Mouse (Mus musculus) hindbrain, embryonic 16.5 days (tissue): ENCODE results near the gene Vwa2. TPM values are rescaled to one million over a fixed set of nuclear protein-coding genes. Genes with fewer than 3 reads are reported as not detected.
A peak's percentile ranks its signal among the peaks of the same experiment; 100 is the strongest.

Experiments used
- ATAC-seq: fragments of 200-750 bp; cut with Nextera tagmentation; 2 replicates; pipeline ENCODE4 v1.8.0; 2017; ENCODE audit warnings: moderate TSS enrichment, moderate library complexity
- H3K27ac ChIP-seq: fragments of 300-500 bp; sonication (generic); 2 replicates; pipeline ENCODE4 v1.5.1; 2014; ENCODE audit warnings: low read depth, mild to moderate bottlenecking, control low read depth, low read length, moderate library complexity
- H3K27me3 ChIP-seq: fragments of 300-500 bp; sonication (generic); replicated peaks from 2 replicates; pipeline ENCODE4 v1.6.1; 2014; ENCODE audit warnings: low read length; ENCODE audit not compliant: control insufficient read depth, insufficient read depth
- H3K36me3 ChIP-seq: fragments of 300-500 bp; sonication (generic); 2 replicates; pipeline ENCODE4 v1.6.1; 2014; ENCODE audit warnings: mild to moderate bottlenecking, low read length, moderate library complexity, mixed read lengths; ENCODE audit not compliant: control insufficient read depth, insufficient read depth
- H3K4me1 ChIP-seq: fragments of 300-500 bp; sonication (generic); 2 replicates; pipeline ENCODE4 v1.6.1; 2014; ENCODE audit warnings: low read depth, low read length; ENCODE audit not compliant: control insufficient read depth, insufficient read depth
- H3K4me2 ChIP-seq: fragments of 300-500 bp; sonication (generic); 2 replicates; pipeline ENCODE4 v1.6.1; 2014; ENCODE audit warnings: mild to moderate bottlenecking, low read length, control low read depth, moderate library complexity
- H3K4me3 ChIP-seq: fragments of 300-500 bp; sonication (generic); 2 replicates; pipeline ENCODE4 v1.5.1; 2014; ENCODE audit warnings: mild to moderate bottlenecking, low read length, control low read depth, moderate library complexity
- H3K9ac ChIP-seq: fragments of 300-500 bp; sonication (generic); 2 replicates; pipeline ENCODE4 v1.6.1; 2014; ENCODE audit warnings: low read depth, mild to moderate bottlenecking, control low read depth, low read length, moderate library complexity
- H3K9me3 ChIP-seq: fragments of 300-500 bp; sonication (generic); 2 replicates; pipeline ENCODE4 v1.6.1; 2014; ENCODE audit warnings: mild to moderate bottlenecking, low read length, moderate library complexity; ENCODE audit not compliant: control insufficient read depth
- WGBS: fragments of 180-500 bp; shearing (Covaris S2); extraction: QIAGEN DNeasy Blood & Tissue Kit; methylation state at CpG from one replicate; pipeline ENCODE4 v1.1.7; 2014; 5-methylcytosine and 5-hydroxymethylcytosine counted together
- polyA plus RNA-seq: library from polyadenylated mRNA; unstranded; fragments of >200 nt; fragmentation: Nextera tagmentation; extraction: Ambion mirVana; gene quantifications from 2 replicates; pipeline ENCODE4 v1.2.1, GENCODE M21; 2015

Gene Vwa2
- polyA plus RNA-seq, 1 experiment from 2014 or later = 0.75 TPM

DNA sequence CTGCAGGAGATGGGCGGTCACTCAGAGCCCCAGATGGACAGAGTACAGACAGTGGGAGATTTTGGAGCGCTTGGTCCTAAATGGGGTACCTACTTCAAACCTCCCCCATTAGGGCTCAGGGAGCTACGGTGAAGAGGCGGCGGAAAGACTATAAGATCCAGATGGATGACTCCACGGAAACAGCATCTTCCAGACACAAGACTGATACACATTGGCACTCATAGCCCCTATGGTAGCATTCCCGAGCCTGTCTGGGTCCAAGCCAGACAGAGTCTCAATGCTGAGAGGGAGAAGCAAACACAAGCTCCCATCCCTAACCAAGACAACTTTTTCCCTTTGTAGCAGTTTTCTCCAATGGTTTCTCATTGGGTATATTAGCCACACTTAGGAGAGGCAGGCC, 76.8 kb downstream of the Vwa2 start:
- 77% methylated on average over 7 of the region's 7 CpGs for WGBS
- H3K27me3 ChIP-seq = no peaks in the 10 kb centered on the region
- no peak for ATAC-seq

DNA sequence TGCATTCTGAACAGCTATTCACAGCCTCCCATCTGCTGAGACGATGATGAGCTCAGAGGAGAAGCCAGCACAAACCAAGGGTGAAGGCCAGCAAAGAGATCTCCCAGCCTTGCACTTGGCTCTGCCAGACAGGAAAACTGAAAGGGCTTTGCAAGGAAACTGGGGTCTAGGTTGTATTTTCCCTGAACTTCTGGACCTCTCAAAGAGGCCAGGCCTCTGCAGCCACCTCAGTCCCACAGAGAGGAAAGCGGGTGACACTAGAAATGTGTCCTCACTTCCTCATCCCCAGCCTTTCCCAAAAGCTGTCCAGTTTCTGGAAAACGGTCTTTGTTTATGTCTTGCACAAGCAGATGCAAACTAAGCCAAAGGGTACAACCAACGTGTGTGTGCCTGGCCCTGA, 79.8 kb downstream of the Vwa2 start:
- no peak for ATAC-seq

More for the DNA sequence above, 76.8 kb downstream of the Vwa2 start:
- no peaks in the 10 kb centered on the region for H3K9me3 ChIP-seq
- no peak overlapping the region for H3K9ac ChIP-seq
- H3K4me1 ChIP-seq = no peaks in the 10 kb centered on the region; the same call in 1 of the 2 replicates
- H3K27ac ChIP-seq = no peak overlapping the region
- no peaks in the 10 kb centered on the region for H3K36me3 ChIP-seq
- no peak overlapping the region for H3K4me3 ChIP-seq
- no peak overlapping the region for H3K4me2 ChIP-seq

DNA sequence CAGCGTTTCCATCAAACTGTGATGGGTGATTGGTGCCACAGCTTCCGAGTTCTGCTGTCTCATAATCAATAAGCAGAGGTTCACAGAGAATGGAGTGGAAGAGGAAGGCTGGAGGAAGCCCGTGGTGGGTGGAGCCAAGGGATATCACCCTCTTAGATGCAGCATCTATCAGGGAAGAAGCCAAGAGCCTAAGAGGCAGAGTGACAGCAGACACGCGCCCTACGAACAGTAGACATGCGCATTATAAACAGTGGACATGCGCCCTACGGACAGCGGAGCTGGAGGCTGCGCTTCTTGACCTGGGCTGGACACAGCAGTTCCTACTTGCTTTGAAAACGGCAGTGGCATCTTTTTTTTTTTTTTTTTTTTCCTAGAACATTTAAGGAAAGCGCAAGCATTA, 80.8 kb downstream of the Vwa2 start:
- H3K4me2 ChIP-seq = no peak overlapping the region
- H3K4me3 ChIP-seq = no peak overlapping the region
- H3K9me3 ChIP-seq = no peaks in the 10 kb centered on the region
- peak overlapping the region; percentile 40; the same call in 1 of the 2 replicates for H3K27ac ChIP-seq
- 92% methylated on average over 13 of the region's 13 CpGs for WGBS
- no peaks in the 10 kb centered on the region for H3K27me3 ChIP-seq
- H3K4me1 ChIP-seq = no peaks in the 10 kb centered on the region; the same call in 1 of the 2 replicates
- no peak for ATAC-seq
- no peaks in the 10 kb centered on the region for H3K36me3 ChIP-seq
- no peak overlapping the region for H3K9ac ChIP-seq

More for the DNA sequence above, 79.8 kb downstream of the Vwa2 start:
- Histone ChIP-seq H3K9ac (no peak overlapping the region), H3K9me3 (no peaks in the 10 kb centered on the region), H3K4me1 (no peaks in the 10 kb centered on the region; the same call in 1 of the 2 replicates), H3K36me3 (no peaks in the 10 kb centered on the region), H3K27ac (no peak overlapping the region), H3K4me2 (no peak overlapping the region), H3K4me3 (no peak overlapping the region), H3K27me3 (no peaks in the 10 kb centered on the region)
- WGBS = 77% methylated on average over 4 of the region's 4 CpGs

- Histone ChIP-seq H3K27me3 (no peaks in the 10 kb centered on the region), H3K9me3 (no peaks in the 10 kb centered on the region), H3K4me3 (no peak overlapping the region), H3K4me2 (no peak overlapping the region), H3K9ac (no peak overlapping the region), H3K36me3 (no peaks in the 10 kb centered on the region), H3K4me1 (no peaks in the 10 kb centered on the region; the same call in 1 of the 2 replicates), H3K27ac (peak overlapping the region; percentile 40)
- peak; percentile 79 for ATAC-seq
- WGBS = 76% methylated on average over 20 of the region's 20 CpGs
These were observed 81.8 kb downstream of the Vwa2 start for GRCm38 (mm10) chr19:56955568-56956513.

DNA sequence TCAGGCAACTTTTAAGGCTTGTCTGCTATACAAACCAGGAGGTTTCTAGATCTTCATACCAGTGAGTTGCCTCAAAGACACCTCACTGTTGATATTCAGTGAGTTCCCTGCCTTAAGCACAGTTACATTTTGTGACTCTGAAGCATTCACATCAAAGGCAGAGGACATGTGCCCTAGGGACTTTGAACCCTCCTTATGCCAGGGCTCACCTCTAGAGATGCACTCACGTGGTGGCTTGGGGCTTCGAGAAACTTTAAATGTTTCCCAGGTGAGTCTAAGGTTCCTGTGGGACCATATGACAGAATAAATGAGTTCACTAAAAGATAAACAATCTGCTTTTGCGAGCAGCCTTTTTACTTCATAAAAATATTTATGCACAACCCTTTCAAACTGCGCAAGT, 84.0 kb downstream of the Vwa2 start:
- H3K4me3 ChIP-seq = no peak overlapping the region
- H3K27ac ChIP-seq = no peak overlapping the region
- H3K9me3 ChIP-seq = no peaks in the 10 kb centered on the region
- no peak overlapping the region for H3K4me2 ChIP-seq
- H3K36me3 ChIP-seq = no peaks in the 10 kb centered on the region
- ATAC-seq = no peak
- no peaks in the 10 kb centered on the region for H3K27me3 ChIP-seq
- 89% methylated on average over 4 of the region's 4 CpGs for WGBS
- H3K4me1 ChIP-seq = no peaks in the 10 kb centered on the region
- no peak overlapping the region for H3K9ac ChIP-seq

DNA sequence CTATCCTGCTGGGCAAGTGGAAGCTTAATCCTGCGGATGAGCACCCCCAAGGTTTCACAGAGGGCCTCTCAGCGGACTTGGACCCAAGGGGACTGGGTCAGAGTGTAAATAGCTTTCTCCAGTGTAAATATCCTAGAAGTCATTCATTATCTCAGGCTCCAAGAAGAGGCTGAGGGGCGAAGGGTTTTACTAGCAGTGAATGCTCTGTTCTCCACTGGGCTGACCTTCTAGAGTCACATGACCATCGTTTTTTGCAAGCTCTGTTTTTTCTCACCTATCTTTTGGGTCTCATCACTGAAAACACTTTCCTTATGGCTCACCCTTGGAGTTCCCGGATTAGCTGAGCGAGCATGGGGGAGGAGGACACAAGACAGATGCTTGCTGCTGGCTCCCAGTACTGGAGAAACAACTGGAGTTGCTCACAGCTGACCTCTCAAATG, 84.6 kb downstream of the Vwa2 start:
- no peaks in the 10 kb centered on the region for H3K36me3 ChIP-seq
- ATAC-seq = no peak
- no peak overlapping the region for H3K27ac ChIP-seq
- H3K27me3 ChIP-seq = no peaks in the 10 kb centered on the region
- no peak overlapping the region for H3K4me3 ChIP-seq
- WGBS = 67% methylated on average over 6 of the region's 6 CpGs
- H3K4me1 ChIP-seq = no peaks in the 10 kb centered on the region
- no peak overlapping the region for H3K9ac ChIP-seq
- H3K4me2 ChIP-seq = no peak overlapping the region
- H3K9me3 ChIP-seq = no peaks in the 10 kb centered on the region

DNA sequence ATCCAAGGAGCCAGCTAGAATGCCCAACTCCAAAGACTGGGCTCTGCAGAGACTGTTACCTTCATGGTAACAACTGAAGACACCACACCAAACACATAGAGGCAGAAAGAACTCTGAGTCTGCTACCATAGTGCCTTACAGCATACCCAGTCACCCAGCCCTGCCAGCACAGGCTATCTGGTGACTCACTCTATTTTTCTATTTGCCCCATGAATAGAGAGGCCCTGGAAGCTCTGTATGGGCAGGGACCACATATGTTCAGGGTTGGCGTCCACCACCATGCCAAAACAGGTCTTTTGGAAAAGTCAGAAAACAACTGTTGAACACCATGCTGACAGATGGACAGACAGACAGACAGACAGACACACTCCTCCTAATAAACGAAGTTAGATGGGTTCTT, 85.0 kb downstream of the Vwa2 start:
- H3K36me3 ChIP-seq = no peaks in the 10 kb centered on the region
- H3K4me3 ChIP-seq = no peak overlapping the region
- no peaks in the 10 kb centered on the region for H3K27me3 ChIP-seq
- WGBS = 88% methylated on average over 2 of the region's 2 CpGs
- no peaks in the 10 kb centered on the region for H3K4me1 ChIP-seq
- H3K9ac ChIP-seq = no peak overlapping the region
- no peak overlapping the region for H3K4me2 ChIP-seq
- no peak overlapping the region for H3K27ac ChIP-seq
- no peaks in the 10 kb centered on the region for H3K9me3 ChIP-seq
- ATAC-seq = no peak

DNA sequence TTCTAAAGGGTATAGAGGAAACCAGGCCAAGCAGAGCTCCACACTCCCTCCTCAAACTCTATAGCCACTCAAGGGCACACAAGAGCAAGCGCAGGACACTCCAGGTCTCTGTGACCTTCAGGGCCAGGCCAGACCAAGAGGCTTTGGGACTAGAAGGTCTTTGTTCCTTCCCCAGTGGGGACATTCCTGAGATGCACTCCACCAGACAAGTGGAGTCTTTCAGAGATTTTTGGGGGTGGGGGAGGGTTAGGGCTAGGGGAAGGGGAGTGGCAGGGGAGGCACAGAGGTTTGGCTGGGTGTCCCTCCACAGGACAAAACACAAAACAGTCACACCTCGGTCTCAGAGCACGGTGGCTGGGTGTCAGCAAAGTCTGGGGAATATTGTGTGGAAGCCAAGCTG, 85.6 kb downstream of the Vwa2 start:
- no peak overlapping the region for H3K4me3 ChIP-seq
- H3K36me3 ChIP-seq = no peaks in the 10 kb centered on the region
- H3K4me2 ChIP-seq = no peak overlapping the region
- H3K9me3 ChIP-seq = no peaks in the 10 kb centered on the region
- 63% methylated on average over 3 of the region's 3 CpGs for WGBS
- ATAC-seq = no peak
- no peaks in the 10 kb centered on the region for H3K27me3 ChIP-seq
- no peak overlapping the region for H3K27ac ChIP-seq
- H3K9ac ChIP-seq = no peak overlapping the region
- H3K4me1 ChIP-seq = no peaks in the 10 kb centered on the region
